Mouse (Mus musculus) liver, embryonic 13.5 days (tissue): ENCODE results near the gene Myo15. TPM values are rescaled to one million over a fixed set of nuclear protein-coding genes. Genes with fewer than 3 reads are reported as not detected.
"Not testable (repeated sequence)": the region's sequence is repeated elsewhere in the genome, so short reads cannot be mapped to it uniquely, and the experiment has no call there.

Experiments
- ATAC-seq: fragments of 200-750 bp; cut with Nextera tagmentation; 2 replicates; pipeline ENCODE4 v1.8.0; 2017; ENCODE audit warnings: low read depth, mild to moderate bottlenecking, moderate number of reproducible peaks, moderate library complexity
- DNase-seq: peaks from one replicate; pipeline ENCODE4 v3.0.0; 2022
- H3K27ac ChIP-seq: fragments of 300-500 bp; sonication (generic); 2 replicates; pipeline ENCODE4 v1.5.1; 2015; ENCODE audit warnings: moderate library complexity, mild to moderate bottlenecking, inconsistent platforms
- H3K27me3 ChIP-seq: fragments of 300-500 bp; sonication (generic); 2 replicates; pipeline ENCODE4 v1.6.1; 2015; ENCODE audit warnings: mild to moderate bottlenecking, inconsistent platforms
- H3K36me3 ChIP-seq: fragments of 300-500 bp; sonication (generic); 2 replicates; pipeline ENCODE4 v1.6.1; 2015; ENCODE audit warnings: mild to moderate bottlenecking, inconsistent platforms
- H3K4me1 ChIP-seq: fragments of 300-500 bp; sonication (generic); replicated peaks from 2 replicates; pipeline ENCODE4 v1.6.1; 2015; ENCODE audit warnings: inconsistent platforms
- H3K4me2 ChIP-seq: fragments of 300-500 bp; sonication (generic); 2 replicates; pipeline ENCODE4 v1.6.1; 2015; ENCODE audit warnings: inconsistent platforms, mild to moderate bottlenecking, moderate library complexity
- H3K4me3 ChIP-seq: fragments of 300-500 bp; sonication (generic); replicated peaks from 2 replicates; pipeline ENCODE4 v1.5.1; 2015; ENCODE audit warnings: mild to moderate bottlenecking, inconsistent platforms
- H3K9ac ChIP-seq: fragments of 300-500 bp; sonication (generic); 2 replicates; pipeline ENCODE4 v1.6.1; 2015; ENCODE audit warnings: mild to moderate bottlenecking, inconsistent platforms
- H3K9me3 ChIP-seq: fragments of 300-500 bp; sonication (generic); replicated peaks from 2 replicates; pipeline ENCODE4 v1.6.1; 2016; ENCODE audit warnings: inconsistent platforms
- WGBS: fragments of 180-500 bp; shearing (Covaris S2); methylation state at CpG from one replicate; pipeline ENCODE4 v1.1.7; 2015; ENCODE audit not compliant: insufficient replicate concordance; 5-methylcytosine and 5-hydroxymethylcytosine counted together
- polyA plus RNA-seq: library from polyadenylated mRNA; unstranded; fragments of >200 nt; fragmentation: Nextera tagmentation; extraction: Ambion mirVana; gene quantifications from 2 replicates; pipeline ENCODE4 v1.2.1, GENCODE M21; 2015

Myo15 gene
- 0.16 and 0.21 TPM in 2 replicates for polyA plus RNA-seq

DNA sequence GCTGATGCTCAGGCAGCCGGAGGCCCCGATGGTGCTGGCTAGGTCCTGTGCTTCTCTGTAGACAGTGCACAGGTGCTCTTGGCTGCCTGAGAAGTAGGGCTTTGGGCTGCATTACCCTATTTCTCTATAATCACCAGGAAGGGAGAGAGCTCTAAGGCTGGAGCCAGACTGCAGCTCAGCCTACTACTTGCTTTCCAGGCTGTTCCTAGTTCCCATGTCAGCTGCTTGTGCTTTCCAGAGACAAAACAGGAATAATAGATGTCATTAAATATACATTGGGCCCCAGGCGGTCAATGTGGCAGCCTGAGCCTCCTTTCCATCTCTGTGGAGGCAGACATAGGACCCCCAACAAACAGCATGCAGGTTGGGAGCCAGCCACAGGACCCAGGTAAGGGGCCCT, at the start of gene Myo15:
Gene Myo15, plus strand, starts transcription at position 301 of the 400 bp plus-strand sequence.
- 78% methylated on average over 3 of the region's 3 CpGs for WGBS
- no peak within 1 kb of the TSS for H3K9ac ChIP-seq
- no peaks in the 10 kb centered on the region for H3K9me3 ChIP-seq
- DNase-seq, result no peak
- H3K27me3 ChIP-seq, result no peaks in the 10 kb centered on the region
- H3K27ac ChIP-seq, result no peak within 1 kb of the TSS
- ATAC-seq, result no peak
- H3K36me3 ChIP-seq, result peaks cover 57% of the 10 kb centered on the region
- H3K4me2 ChIP-seq, result no peak within 1 kb of the TSS
- no peak within 1 kb of the TSS for H3K4me3 ChIP-seq
- H3K4me1 ChIP-seq, result peaks cover 9% of the 10 kb centered on the region; the same call in 1 of the 2 replicates

DNA sequence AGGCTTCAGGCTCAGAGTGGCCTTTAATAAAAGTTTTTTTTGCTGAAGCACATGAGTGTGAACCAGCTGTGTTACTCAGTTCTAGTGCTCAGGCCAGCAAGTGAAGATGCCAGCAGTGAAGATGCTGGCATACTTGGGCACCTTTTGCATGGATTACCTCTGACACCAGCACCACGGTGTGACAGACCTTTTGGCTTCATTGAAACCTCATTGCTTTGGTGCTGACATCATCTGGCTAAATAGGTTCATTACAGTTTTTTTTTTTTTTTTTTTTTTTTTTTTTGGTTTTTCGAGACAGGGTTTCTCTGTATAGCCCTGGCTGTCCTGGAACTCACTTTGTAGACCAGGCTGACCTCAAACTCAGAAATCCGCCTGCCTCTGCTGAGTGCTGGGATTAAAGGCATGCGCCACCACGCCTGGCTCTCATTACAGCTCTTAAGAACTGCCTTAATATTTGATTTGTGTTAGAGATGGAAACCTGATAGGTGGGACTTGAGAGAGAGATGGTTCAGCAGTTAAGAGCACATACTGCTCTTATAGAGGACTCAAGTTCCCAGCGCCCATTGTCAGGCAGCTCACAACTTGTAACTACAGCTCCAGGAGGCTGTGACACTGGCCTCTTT, 47.0 kb upstream of the Myo15 start:
- H3K9ac ChIP-seq, result no peak overlapping the region
- no peaks in the 10 kb centered on the region for H3K9me3 ChIP-seq
- H3K27ac ChIP-seq, result no peak overlapping the region
- H3K36me3 ChIP-seq, result peaks cover 6% of the 10 kb centered on the region
- H3K4me2 ChIP-seq, result no peak overlapping the region
- no peak overlapping the region for H3K4me3 ChIP-seq
- DNase-seq, result no peak
- 59% methylated on average over 6 of the region's 6 CpGs for WGBS
- H3K27me3 ChIP-seq, result no peaks in the 10 kb centered on the region
- H3K4me1 ChIP-seq, result peaks cover 19% of the 10 kb centered on the region
- ATAC-seq, result no peak

DNA sequence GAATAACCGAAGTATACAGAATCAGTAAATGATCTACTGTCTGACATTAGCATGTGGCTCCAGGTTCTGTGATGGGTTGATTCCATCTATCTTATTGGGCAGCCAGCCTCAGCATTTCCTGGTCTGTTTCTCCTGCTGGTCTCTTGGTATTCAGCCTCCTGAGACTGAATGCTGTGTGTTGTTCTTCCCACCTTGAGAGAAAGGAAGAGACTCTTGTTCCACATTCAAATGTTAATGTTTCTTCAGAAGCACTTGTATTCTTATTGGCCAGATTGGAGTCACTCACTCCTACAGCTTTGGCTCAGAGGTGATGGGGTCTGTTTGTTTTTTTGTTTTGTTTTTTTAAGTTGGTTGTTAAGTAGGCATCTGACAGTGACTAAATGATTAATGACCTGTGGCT, 46.1 kb upstream of the Myo15 start:
- DNase-seq, result no peak
- H3K9me3 ChIP-seq, result no peaks in the 10 kb centered on the region
- no peak overlapping the region for H3K27ac ChIP-seq
- H3K9ac ChIP-seq, result no peak overlapping the region
- H3K4me1 ChIP-seq, result peaks cover 18% of the 10 kb centered on the region
- peaks cover 13% of the 10 kb centered on the region for H3K36me3 ChIP-seq
- H3K4me3 ChIP-seq, result no peak overlapping the region
- no peak overlapping the region for H3K4me2 ChIP-seq
- ATAC-seq, result no peak
- 52% methylated on average over 1 of the region's 1 CpGs for WGBS
- no peaks in the 10 kb centered on the region for H3K27me3 ChIP-seq

DNA sequence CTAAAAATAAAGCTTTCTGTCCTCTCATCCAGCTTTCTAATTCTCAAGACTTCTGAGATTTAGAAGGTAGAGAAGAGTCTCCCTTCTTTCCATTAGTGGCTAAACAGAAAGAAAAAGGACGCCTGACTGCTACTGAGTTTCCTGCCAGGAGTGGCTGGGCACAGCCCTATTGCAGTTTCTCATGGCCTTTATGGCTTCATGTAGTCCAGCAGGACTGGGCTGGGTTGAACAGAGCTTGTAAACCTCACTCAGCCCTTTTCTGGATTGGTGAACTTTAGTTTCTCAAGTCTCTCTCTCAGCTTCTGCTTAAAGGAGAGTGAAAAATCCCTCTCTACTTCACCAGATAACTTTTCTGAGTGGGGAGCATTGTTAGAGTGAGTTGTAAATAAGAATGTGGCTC, 42.7 kb upstream of the Myo15 start:
- H3K4me3 ChIP-seq, result no peak overlapping the region
- no peak overlapping the region for H3K27ac ChIP-seq
- no peak for DNase-seq
- H3K4me2 ChIP-seq, result no peak overlapping the region
- no peaks in the 10 kb centered on the region for H3K27me3 ChIP-seq
- WGBS, result 66% methylated on average over 1 of the region's 1 CpGs
- H3K9ac ChIP-seq, result no peak overlapping the region
- H3K9me3 ChIP-seq, result no peaks in the 10 kb centered on the region
- peaks cover 24% of the 10 kb centered on the region for H3K36me3 ChIP-seq
- H3K4me1 ChIP-seq, result 0 out of 2 replicates have a peak, but pooled peaks cover 4% of the 10 kb centered on the region
- no peak for ATAC-seq

DNA sequence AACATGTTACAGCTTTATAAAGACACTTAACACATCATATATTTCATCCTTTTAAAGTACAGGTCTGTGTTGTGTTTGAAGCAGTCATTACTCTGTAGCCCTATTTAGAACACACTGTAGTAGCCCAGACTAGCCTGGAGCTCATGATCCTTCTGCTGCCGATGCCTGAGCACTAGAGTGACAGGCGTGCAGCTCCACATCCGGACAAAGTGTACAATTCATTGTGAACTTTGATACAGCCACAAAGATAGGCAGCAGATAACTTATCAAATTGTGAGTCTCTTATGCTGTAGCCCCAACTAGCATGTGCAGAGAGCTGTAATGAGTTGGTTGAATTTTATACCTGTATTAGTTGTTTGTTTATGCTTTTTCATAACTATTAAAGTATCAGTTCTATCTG, 41.5 kb upstream of the Myo15 start:
- Histone ChIP-seq H3K27me3 (no peaks in the 10 kb centered on the region), H3K36me3 (peaks cover 36% of the 10 kb centered on the region), H3K27ac (no peak overlapping the region), H3K4me3 (no peak overlapping the region), H3K4me1 (0 out of 2 replicates have a peak, but pooled peaks cover under 1% of the 10 kb centered on the region), H3K9me3 (no peaks in the 10 kb centered on the region), H3K4me2 (no peak overlapping the region), H3K9ac (no peak overlapping the region)
- DNase-seq (no peak), ATAC-seq (no peak)
- WGBS, result 70% methylated on average over 3 of the region's 3 CpGs

DNA sequence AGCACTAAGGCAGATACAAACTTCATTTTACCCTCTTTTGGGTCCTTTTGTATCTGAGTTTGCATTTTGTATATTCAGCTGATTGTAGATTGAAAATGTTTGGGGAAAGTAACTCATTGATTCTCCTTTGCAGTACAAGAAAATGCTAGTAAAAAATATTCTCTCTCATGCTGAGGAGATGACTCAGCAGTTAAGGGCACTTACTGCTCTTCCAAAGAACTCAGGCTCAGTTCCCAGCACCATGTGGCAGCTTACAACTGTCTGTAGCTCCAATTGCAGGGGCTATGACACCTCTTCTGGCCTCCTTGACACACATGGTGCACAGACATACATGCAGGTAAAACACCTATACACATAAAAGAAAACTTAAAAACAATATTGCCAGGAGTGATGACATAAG, 35.6 kb upstream of the Myo15 start:
- Histone ChIP-seq H3K9me3 (no peaks in the 10 kb centered on the region), H3K4me2 (no peak overlapping the region), H3K4me3 (no peak overlapping the region), H3K9ac (no peak overlapping the region), H3K4me1 (peaks cover 19% of the 10 kb centered on the region), H3K27ac (no peak overlapping the region), H3K27me3 (no peaks in the 10 kb centered on the region), H3K36me3 (peaks cover 73% of the 10 kb centered on the region)
- DNase-seq, result no peak
- no peak for ATAC-seq

DNA sequence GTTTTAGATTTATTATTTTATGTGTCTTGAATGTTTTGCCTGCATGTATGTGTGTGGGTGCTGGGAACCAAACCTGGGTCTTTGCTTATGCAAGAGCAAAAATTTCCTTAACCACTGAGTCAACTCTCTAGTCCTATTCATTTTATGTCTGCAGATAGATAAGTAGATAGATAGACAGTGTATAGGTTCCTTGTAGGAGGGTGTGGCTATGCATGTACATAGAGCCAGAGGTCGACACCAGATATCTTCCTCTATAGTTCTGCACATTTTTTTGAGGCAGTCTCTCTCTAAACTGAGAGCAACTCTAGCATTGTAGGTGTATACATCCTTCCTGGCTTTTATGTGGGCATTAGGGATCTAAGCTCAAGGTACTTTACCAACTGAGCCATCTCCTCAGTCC, 34.0 kb upstream of the Myo15 start:
- Histone ChIP-seq H3K9me3 (no peaks in the 10 kb centered on the region), H3K27me3 (no peaks in the 10 kb centered on the region), H3K9ac (no peak overlapping the region), H3K27ac (no peak overlapping the region), H3K36me3 (peaks cover 80% of the 10 kb centered on the region), H3K4me1 (peaks cover 19% of the 10 kb centered on the region), H3K4me2 (no peak overlapping the region), H3K4me3 (no peak overlapping the region)
- 32% methylated on average over 1 of the region's 1 CpGs for WGBS
- ATAC-seq (0 out of 2 replicates have a peak, but pooled peaks have one; percentile 60), DNase-seq (no peak)

DNA sequence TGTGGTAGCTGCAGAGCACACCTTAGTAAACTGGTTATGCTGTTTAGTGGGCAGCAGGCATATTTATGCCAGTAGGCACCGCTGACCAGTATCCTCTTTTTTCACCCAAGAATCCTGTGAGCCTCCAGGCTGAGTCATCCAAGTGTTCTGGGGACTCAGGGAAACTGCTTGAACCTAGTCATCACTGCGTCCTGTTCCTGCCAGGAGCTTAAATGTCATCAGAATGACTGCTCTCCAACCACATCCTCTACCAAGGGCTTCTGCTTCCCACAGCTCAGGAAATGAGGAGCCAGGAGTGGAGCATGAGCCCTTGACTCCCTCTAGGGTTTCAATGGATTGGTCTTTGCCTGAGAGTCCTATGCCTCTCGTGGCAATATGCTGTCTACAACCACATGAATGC, 32.5 kb upstream of the Myo15 start:
- 62% methylated on average over 3 of the region's 3 CpGs for WGBS
- no peak for DNase-seq
- no peak for ATAC-seq
- Histone ChIP-seq H3K36me3 (peaks cover 84% of the 10 kb centered on the region), H3K4me1 (peaks cover 19% of the 10 kb centered on the region), H3K27me3 (no peaks in the 10 kb centered on the region), H3K4me2 (no peak overlapping the region), H3K4me3 (no peak overlapping the region), H3K9ac (no peak overlapping the region), H3K9me3 (no peaks in the 10 kb centered on the region), H3K27ac (no peak overlapping the region)

DNA sequence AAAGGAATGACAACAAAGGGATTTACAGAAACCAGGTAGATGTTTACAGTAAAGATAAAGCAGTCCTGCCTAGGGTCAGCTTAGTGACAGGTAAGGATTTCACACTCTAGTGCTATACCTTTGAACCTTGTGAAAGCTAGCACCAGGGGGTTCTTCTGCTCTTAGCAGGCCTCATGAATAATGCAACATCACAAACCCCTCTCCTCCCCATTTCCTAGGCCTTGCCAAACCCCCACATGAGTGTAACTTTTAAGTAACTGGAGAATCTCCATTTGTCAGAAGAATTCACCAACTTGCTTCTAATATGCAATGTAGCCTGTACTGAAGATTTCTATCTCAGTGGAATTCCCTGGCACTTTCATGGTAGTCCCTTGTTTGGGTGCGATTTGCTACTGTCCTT, 29.5 kb upstream of the Myo15 start:
- DNase-seq, H3K4me3 ChIP-seq, H3K9ac ChIP-seq, H3K4me1 ChIP-seq, H3K4me2 ChIP-seq, H3K27ac ChIP-seq, H3K9me3 ChIP-seq, ATAC-seq, H3K27me3 ChIP-seq: not testable (repeated sequence)
- peaks cover 80% of the 10 kb centered on the region for H3K36me3 ChIP-seq
- WGBS, result 54% methylated on average over 1 of the region's 1 CpGs

DNA sequence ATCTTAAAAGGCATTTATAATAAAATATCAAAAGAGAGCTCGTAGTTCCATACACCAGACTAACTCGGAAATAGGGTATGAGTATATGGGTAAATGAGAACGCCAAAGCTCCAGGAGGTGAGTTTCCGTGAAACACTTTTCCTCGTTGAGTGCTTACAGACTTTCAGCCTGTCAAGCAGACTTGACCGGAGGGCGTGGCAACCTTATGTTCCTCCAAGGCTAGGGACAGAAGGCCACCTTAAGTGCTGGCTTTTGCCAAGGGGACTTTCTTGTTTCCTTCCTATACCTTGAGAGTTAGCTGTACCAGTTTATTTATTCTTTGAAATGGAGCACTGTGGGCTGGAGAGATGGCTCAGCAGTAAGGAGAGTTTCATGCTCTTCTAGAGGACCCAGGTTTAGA, 29.0 kb upstream of the Myo15 start:
- no peak overlapping the region for H3K4me2 ChIP-seq
- no peak overlapping the region for H3K9ac ChIP-seq
- WGBS, result 62% methylated on average over 7 of the region's 7 CpGs
- H3K9me3 ChIP-seq, result no peaks in the 10 kb centered on the region
- no peaks in the 10 kb centered on the region for H3K27me3 ChIP-seq
- peaks cover 74% of the 10 kb centered on the region for H3K36me3 ChIP-seq
- ATAC-seq (no peak), DNase-seq (no peak)
- H3K4me1 ChIP-seq, result peaks cover 4% of the 10 kb centered on the region
- no peak overlapping the region for H3K27ac ChIP-seq
- no peak overlapping the region for H3K4me3 ChIP-seq

DNA sequence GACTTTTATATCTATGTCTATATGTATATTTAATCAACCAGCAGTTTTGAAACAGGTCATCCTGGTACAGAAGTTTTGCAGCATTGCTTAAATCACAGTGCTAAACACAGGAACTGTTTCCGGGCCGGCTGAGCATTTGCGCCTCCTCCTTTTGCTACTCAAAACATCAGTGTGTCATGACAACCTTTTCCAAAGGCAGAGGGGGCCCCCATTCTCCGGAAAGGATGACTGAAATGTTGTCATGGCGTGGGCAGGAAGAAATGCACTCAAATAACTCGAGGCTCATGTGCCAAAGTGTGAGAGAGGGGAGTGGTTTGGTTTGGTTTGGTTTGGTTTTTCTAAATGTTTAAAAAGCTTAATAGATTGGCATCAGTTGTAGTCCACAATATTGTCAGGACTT, 26.2 kb upstream of the Myo15 start:
- Histone ChIP-seq H3K9ac (no peak overlapping the region), H3K27ac (no peak overlapping the region), H3K27me3 (no peaks in the 10 kb centered on the region), H3K4me3 (no peak overlapping the region), H3K4me1 (no peaks in the 10 kb centered on the region), H3K4me2 (no peak overlapping the region), H3K9me3 (no peaks in the 10 kb centered on the region), H3K36me3 (peaks cover 49% of the 10 kb centered on the region)
- no peak for DNase-seq
- WGBS, result 76% methylated on average over 6 of the region's 6 CpGs
- ATAC-seq, result no peak

DNA sequence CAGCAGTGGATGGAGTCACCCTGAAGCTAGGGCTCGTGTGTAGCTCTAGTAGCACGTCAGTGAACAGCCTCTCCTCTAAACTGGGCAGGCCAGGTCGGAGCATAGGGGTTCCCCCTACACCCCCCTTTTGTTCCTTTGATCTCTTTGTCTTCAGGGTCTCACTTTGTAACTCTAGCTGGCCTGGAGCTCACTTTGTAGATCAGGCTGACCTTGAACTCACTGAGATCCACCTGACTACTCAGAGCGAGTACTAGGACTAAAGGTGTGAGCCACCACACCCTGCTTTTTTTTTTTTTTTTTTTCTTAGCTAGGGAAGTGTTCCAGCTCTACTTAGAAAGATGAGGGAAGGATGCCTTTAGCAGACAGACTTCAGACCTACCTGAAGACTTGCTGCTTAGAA, 25.1 kb upstream of the Myo15 start:
- no peak overlapping the region for H3K27ac ChIP-seq
- DNase-seq (no peak), ATAC-seq (no peak)
- no peak overlapping the region for H3K4me3 ChIP-seq
- 87% methylated on average over 4 of the region's 4 CpGs for WGBS
- no peak overlapping the region for H3K4me2 ChIP-seq
- H3K4me1 ChIP-seq, result no peaks in the 10 kb centered on the region
- H3K9me3 ChIP-seq, result no peaks in the 10 kb centered on the region
- H3K36me3 ChIP-seq, result peaks cover 40% of the 10 kb centered on the region
- no peak overlapping the region for H3K9ac ChIP-seq
- no peaks in the 10 kb centered on the region for H3K27me3 ChIP-seq
